Mouse (Mus musculus) megakaryocyte, adult 5-6 weeks (primary cell): ENCODE results near the gene Flywch1. TPM values are rescaled to one million over a fixed set of nuclear protein-coding genes. Genes with fewer than 3 reads are reported as not detected.

Experiments
- ATAC-seq: 2 replicates; pipeline ENCODE4 v1.8.0; 2016; ENCODE audit warnings: mild to moderate bottlenecking, inconsistent platforms; ENCODE audit not compliant: poor library complexity, severe bottlenecking
- total RNA-seq, 2 experiments: library from RNA; stranded (forward) in 1 of 2; stranded (reverse) in 1 of 2; fragments of 153-499, 151-499 nt in 1 of 2; fragments of 221-1000, 200-1000 nt in 1 of 2; gene quantifications; 2 replicates each; pipeline versions ENCODE4 v1.2.3 to v1.2.4; 2015 to 2017

The Flywch1 gene
- total RNA-seq, 2 experiments from 2014 or later, result 3.1 to 12.0 TPM

DNA sequence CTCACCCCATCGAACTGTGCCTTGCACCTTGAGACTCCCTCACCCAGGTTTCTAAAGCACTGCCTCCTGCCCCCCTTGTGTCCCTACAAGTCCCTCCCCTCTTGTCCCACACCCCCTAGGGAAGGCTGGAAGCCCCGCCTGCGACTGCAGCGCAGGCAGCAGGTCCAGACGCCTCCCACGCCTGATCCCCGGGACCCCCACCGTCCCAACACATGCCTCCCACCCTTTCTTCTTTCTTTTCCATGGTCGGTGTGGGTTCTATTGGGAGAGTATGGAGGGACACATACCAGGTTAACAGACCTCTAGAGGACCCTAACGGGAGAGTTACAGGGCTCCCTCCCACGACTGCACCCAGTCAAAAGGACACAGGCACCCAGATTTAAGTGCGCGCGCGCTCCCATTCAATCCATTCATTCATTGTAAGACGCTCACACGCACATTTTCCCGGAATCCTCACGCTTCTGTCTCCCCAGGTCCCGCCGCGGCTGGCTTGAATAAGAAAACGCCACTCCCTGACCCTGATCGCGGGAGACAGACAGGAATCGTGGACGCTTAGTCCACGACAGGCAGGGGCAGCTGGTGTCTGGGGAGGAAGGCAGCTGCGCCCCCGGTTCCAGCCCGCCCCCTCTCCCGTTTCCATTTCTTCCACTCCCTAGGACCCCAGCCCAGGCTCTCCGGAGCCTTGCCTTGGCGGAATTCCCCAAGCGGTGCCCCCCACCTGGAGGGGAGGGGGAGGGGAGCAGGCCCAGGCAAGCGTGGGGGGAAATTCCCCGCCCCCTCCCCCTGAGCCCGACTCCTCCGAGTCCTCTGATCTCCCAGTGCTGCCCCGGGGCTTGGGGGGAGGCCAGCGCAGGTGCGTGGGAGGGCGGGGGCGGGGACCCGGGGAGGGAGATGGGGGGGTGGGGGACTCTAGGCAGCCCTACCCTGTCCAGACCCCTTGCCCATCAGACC, 25.8 kb downstream of the Flywch1 start, which contains the start of gene Kremen2:
TSS of gene Kremen2 (minus strand) at position 533 of the 951 bp plus-strand sequence.
- no peak for ATAC-seq

DNA sequence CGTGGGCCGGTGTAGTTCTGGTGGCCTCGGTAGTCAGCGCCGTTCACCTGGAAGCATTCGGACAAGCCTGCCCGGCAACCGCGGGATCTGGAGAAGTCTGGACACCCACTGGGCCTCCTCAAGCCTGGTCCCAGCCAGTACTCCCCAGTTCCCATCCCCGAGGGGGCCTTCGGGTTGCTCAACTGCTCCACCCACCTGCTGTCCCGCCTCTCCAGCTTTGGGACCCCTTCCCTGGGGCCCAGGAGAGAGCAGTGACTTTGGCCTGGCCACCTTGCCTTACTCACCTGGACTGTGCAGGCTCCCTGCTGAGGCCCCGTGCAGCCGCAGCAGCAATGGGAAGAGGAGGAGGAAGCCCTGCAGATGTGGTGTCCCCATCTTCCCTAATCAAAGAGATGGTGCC, 26.8 kb downstream of the Flywch1 start:
- no peak for ATAC-seq

DNA sequence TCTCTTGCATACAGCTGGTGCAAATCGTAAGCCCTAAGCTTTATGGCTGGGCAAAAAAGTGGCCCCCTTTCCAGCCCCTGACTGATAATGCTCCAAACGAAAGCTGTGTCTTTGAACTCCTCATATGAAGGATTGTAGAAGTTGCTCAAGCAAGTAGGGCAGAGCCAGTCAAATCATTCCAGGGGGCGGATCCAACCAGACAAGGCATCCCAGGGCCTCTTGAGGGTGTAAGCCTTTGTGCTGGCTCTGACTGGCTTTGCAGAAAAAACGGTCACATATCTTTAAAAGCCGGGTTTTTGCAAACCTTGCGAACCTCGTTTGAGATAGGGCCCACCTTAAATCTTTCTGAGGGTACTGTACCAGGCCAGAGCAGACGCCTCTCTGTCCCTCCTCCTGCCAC, 27.3 kb downstream of the Flywch1 start:
- no peak for ATAC-seq

DNA sequence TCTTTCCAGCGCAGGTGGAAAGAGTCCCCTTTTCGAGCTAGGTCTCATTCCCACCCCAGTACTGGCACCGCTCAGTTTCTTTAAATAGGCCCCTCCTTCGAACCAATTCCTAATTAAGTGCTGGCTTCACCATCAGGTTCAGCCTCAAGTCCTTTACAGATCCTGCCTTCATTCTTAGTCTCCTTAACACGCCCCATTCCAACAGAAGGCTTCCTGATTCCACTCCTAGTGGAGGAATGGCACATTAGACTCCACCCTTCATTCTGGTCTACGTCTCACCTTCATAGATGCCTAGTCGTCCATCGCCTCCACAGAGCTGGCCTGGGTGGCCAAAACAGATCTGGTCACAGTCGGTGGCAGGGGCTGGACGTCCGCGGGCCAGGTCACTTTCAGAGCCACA, 28.5 kb downstream of the Flywch1 start:
- ATAC-seq, result no peak

DNA sequence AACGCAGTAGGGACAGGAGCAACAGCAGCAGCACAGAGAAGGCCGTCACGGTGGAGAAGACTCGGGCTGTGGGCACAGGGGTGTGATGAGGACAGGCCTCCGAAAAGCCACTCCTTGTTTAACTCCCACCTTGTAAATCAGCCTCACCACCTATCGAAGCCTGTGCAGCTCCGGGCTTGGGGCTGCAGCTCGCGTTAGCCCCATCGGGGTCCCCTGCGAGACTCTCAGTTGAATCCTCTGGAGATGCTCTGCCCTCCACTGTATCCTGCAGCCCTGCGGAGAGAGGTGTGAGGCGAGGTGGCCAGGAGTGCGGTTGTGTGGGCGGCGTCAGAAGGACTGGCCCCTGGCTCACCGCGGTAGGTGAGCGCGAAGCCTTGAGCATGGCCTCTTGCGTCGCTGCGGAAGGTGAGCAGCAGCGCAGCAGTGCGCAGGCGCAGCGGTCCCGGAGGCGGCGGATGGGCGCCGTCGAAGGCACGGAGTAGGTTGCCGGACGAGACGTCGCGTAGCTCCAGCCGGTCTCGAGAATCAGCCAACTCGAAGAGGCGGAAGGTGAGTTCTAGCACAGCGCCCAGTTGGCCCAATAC, 29.1 kb downstream of the Flywch1 start:
- ATAC-seq, result no peak

DNA sequence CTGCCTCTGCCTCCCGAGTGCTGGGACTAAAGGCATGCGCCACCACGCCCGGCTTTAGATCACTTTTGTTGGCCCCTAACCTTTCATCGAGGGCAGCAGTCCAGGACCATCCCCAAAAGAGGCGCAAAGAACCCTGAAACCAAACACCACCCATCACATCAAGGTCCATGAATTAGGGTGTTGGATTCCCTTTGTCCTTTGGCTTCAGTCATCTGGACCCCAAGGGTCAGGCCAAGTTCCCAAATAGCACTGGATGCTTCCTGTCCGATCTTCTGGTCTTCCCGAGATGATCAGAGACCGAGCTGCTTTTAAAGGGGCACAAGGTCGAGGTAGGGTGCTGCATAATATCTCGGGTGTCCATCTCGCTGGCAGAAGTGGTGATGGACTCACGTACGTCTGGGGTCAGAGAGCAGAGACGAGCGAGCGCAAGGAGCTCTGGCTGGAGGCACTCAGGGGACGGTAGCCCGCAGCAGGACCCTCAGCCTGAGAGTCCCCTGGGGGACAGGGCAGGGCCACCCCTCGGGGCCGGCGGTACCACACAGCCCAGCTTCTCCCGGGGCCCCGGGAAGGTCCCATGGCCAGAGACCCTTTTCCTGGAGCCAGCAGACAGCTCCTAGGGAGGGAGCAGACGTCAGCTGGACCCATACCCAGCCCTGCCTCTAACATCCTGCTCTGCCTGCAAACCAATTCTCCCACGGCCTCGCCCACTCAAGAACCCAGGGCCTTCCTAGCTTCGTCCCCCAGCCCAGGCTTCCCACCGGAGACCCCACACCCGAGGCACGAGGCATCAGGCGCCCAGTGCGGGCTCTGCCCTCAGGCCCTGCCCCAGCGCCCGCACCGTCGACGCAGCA, 29.8 kb downstream of the Flywch1 start:
- no peak for ATAC-seq

DNA sequence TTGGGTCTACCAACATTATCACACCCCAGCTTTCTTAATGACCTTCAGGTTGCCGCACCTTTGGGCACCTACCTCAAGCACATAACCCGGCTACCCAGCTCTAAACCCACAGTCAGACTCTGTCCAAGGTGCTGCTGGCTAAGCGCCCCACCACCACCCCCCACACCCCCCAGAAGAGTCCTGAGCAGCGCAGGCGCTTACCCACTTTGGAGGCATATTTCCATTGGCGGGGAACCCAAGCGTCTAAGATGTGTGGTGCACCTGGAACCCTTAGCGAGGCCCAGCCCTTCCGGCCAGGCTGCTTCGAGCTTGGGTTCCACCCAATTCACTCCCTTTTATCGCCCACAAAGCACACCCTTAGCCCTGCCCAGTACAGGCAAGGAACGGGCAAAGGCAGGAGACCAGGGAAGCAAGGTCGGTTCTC, 30.8 kb downstream of the Flywch1 start, which contains the start of gene Paqr4:
TSS of gene Paqr4 (minus strand) at position 270 of the 424 bp plus-strand sequence.
- ATAC-seq, result peak; percentile 18; the same call in 1 of the 2 replicates

DNA sequence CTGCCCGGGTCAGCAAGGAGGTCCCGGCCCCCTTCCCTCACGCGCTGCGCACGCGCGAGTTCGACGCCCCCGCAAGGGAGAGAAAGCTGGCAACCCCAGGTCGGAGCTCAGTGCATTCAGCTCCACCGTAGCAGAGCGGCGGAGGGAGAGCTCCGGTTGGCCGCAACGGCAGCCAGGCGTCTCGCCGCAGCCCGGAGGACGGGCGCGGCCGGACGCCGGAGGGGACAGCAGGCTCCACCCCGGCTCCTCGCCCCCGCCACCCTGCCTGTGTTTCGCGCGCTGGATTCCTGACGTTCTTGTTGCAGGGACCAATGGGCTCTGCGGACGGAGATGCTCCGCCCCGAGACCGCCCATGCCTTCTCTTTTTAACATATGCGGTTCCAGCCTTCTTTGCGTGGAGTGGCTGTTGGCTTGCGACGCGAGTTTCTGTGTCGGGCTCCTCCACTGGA, 31.2 kb downstream of the Flywch1 start:
- peak; percentile 89 for ATAC-seq

DNA sequence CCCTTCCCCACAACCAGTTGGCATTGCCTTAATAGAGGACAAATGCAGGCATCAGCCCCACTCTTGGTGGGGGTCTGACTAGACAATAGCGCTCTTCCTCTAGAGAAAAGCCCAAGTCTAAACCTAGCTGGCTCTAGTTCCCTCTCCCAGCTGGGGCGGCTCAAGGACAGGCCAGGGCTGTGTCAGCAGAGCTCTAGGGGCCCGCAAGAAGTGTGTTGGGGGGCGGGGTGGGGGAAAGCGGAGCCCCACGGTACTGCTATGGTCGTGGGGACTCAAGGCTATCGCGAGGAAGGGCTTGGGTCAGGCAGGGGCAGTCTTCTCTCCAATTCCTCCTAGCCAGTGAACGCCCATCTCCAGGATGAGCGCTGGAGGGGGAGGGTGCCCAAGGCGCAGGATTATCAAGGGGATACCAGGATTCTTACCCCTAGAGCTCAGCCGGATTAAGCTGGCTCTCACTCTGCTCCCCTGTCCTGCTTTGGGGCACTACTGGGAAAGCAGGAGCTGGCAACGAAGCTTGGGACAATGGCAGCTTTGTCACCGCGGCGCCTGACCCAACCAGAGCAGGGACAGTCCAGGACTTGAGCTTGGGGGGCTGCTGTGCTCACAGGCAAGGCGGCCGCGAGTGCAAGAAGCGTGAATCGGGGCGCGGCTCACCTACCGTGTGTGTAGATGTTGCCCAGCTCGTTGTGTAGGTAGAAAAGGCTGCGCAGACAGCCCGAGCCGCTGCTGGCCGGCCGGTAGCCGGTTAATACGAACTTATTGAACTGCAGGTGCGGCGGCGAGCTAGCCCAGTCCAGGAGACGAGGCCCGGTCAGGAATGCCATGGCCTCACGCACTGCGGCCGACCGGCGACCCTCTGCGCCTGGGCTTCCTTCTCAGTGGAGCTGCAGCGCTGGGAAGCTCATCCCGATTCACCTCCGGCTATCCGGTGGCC, 31.9 kb downstream of the Flywch1 start:
- no peak for ATAC-seq

DNA sequence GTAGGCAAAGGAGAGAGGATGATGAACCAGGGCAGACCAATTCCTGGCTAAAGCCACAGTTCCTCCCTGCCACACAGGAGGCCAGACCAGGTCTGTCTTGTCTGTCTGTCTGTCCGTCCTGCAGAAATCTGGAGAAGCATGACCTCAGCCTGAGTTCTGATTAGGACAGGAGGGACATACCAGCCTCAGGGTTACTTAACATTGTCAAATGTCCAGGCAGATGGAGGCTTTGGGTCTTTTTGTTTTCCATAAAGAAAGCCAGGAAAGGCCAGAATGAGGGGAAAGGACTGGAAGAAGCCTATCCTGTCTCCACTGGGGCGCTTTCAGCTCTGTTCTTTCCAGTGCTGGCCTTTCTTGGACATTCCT, 32.6 kb downstream of the Flywch1 start:
- no peak for ATAC-seq

DNA sequence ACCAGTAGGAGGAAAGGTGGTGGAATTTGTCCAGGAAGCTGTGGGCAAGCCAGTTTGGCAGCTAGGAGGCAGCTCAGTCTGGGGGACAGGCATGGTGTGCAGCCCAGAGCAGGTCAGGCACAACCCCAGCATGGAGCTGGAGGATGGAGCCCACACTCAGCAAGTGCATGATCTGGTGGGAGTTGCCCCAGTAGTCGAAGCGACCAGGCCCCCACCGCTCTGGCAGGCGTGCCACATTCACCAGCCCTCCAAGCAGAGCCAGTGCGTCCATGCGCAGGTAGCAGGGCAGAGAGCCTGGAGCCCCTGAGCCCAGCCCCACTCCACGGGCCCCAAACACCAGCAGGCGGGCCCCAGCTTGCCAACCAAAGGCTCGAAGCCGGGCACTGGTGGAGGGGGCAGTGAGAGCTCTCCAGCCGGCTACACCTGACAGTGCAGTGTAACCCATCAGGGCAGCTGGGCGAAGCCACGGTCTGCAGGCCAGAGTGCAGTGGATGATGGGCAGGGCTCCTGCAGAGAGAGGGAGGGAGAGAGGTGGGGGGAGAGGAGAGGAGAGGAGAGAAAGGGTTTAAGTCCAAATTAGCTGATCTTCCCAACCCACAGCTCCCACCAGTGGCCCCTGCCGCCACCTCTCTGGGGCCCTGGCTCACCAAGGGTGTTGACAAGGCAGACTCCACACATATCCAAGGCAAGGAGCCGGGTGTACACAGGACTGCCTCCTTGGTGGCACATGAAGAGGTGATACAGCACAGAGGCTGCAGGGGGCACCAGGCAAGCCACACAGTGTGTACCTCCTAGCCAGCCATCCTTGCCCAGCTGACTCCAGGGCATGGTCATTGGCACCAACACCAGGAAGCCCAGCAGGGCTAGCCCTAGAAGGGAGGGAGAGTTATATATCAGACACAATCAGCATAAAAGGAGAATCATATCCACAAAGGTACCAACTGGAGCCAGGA, 33.6 kb downstream of the Flywch1 start:
- ATAC-seq, result no peak

DNA sequence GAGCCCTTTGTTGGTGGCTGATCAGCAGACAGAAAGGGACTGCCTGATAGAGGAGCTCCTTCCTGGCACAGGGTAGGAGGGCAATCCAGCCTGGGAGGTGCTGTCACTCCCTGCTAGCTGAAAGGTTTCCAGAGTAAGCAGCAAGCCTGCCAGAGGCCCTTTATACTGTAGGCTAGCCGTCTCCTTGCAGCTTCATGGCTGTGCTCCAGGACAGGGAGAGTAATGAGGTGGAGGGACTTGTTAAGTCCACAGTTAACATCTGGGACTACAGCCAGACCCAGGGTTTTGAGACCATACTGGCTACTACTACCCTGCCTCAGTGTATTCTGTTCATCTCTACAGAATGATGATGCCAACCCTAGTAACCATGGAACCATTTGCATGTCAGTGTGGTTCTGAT, 37.1 kb downstream of the Flywch1 start:
- no peak for ATAC-seq

DNA sequence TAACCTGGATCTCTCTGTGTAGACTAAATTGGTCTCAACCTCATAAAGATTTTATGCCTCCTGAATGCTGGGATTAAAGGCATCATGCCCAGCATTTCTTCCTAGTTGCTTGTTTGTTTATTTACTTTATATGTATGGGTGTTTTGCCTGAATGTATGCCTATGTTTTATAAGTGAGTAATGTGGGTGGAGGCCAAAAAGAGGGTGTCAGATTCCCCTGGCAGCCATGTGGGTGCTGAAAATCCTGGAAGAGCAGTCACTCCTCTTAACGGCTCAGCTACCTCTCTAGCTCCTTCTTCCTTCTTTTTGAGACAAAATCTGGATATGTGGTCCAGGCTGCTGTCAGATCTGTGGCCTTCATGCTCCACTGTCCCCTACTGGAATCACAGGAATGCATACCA, 41.0 kb downstream of the Flywch1 start:
- ATAC-seq, result no peak

DNA sequence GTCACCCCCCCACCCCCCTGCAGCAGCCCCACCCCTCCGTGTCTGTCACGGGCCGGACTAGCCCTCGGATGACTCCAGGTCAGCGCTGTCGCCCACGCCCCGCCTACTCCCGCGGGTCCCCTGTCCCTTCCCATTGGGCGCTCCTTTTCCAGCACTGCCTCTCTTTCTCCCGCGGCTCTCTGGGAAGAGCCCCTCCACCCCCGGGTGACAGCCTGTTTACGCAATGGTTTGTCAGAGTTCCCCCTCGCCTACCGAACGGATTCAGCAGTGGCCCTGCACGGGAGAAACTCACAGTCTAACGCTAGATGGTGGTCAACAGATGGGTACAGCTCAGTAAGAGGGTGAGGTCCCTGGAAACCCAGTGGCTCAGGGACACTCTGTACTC, 44.7 kb downstream of the Flywch1 start:
- peak; percentile 73 for ATAC-seq

DNA sequence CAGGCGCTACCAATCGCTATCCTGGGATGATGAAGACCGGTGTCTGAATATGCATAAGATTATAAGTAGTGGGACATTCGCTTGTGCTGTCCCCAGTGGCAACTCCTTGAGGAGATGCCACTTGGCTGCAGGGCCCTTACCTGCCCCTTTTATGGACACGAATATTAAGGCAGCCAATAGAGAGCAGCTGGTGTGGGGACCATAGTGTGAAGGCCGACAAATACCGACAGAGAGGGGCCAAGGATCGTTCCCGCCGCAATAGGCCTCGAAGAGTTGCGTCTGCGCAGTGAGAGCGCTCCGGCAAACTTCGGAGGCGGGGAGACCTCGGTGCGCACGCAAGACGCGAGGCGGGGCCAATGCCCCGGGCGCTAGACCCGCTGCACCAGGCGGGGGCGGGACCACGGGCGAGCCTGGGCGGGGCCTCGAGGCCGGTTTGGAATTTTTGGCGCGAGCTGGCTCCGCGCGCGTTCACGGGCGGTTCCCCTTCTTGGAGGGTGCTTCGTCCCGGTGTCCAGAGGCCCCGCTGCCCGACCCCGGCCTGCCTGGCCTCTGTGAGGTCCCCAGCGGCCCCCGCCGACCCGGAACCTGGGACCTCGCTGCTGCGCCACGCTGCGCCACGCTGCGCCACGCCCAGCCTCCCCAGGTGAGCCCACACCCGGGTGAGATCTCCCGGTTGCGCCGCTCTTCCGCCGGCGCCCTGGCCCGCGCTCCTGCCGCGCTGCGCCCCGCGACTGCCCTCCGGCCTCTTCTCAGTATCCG, 45.2 kb downstream of the Flywch1 start, which contains the start of gene Pkmyt1:
TSS of gene Pkmyt1 (plus strand) at position 338 of the 759 bp plus-strand sequence.
- ATAC-seq, result peak; percentile 95

DNA sequence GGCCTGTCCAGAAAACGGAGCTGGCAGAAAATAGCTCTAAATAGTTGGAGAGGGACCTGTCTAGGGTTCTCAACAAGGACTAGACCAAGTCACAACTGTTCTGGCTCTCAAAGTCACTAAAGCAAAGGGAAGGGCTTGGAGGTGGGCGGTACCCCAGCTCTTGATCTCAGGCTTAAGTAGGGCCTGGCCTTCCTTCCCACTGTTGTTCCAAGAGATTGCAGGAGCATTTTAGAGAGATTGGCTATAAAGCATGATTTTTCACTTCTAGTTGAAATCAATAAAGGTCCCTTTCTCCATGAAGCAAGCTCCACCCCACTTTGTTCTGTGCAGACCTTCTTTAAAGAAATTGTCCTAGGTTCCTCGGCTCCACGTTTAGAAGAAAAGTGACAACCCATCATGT, 45.9 kb downstream of the Flywch1 start:
- ATAC-seq, result no peak

DNA sequence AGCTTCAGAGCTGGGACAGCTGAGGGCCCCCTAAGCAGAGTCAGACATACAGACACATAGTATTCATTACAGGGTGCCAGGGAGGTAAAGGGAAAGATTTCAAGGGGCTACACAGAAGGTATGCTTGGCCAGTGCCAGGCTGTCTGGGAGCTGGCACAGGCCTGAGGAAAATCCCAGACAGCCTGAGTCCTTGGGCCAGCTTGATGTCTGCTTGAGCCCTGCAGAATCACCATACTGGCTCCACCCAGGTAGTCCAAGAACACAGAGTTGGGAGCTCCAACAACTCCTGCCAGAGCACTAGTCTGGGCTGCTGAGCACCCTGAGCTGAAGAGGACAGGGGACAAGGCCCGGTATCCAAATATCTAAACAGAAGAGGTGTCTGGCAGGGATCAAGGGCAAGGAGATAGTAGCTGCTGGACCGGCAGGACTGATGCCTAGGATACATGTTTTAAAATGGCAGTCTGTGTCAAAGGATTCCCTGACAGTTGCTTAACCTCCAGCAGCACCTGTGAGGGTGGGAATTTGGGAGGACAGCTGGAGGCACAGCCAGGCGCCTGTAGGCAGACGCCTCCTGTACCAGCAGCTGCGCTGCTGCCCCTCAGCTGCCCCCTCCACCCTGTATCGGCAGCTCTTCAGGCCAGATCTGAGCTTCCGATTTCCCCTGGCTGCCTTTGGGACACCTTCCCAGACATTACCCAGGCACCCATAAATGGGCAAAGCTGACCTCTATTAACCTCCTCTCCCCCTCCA, 48.9 kb downstream of the Flywch1 start, which contains the start of gene 1520401A03Rik:
TSS of gene 1520401A03Rik (minus strand) at position 408 of the 750 bp plus-strand sequence.
- ATAC-seq, result no peak
